Mouse (Mus musculus) heart, adult 18-20 months (tissue): ENCODE measurements at regions not wholly inside any gene's neighbourhood (a gene's known extent, or its start where the extent isn't known, plus 50 kb on each side); places are given as distances from the start of the nearest gene placed in this dataset.
"Not testable (repeated sequence)": the region's sequence is repeated elsewhere in the genome, so short reads cannot be mapped to it uniquely, and the experiment has no call there.

ENCODE experiments used
- DNase-seq, 2 experiments: peaks; one replicate each; pipeline ENCODE4 v3.0.0; 2021 to 2022; ENCODE audit warnings: mixed read lengths in 1 of 2

GRCm38 (mm10) chr9:32940919-32941767 lies 305.1 kb downstream of the Ets1 start:
- peak; percentile 31 to 38 for DNase-seq

- DNase-seq = no peak
These were observed 305.7 kb downstream of the Ets1 start for GRCm38 (mm10) chr9:32941768-32942030.

GRCm38 (mm10) chr9:32947221-32947620 lies 311.2 kb downstream of the Ets1 start:
- DNase-seq = no peak

GRCm38 (mm10) chr9:32949036-32949435 lies 313.0 kb downstream of the Ets1 start:
- DNase-seq = peak in 1 of 2 experiments; percentile 50

GRCm38 (mm10) chr9:32958716-32959115 lies 322.7 kb downstream of the Ets1 start:
- no peak for DNase-seq

- not testable (repeated sequence) for DNase-seq
These were observed 323.4 kb downstream of the Ets1 start for GRCm38 (mm10) chr9:32959468-32959867.

- DNase-seq = no peak
These were observed 326.7 kb downstream of the Ets1 start for GRCm38 (mm10) chr9:32962679-32963205.

GRCm38 (mm10) chr9:32968446-32968845 lies 332.4 kb downstream of the Ets1 start:
- DNase-seq = peak; percentile 23 to 28

- peak; percentile 65 to 81 for DNase-seq
These were observed 335.4 kb downstream of the Ets1 start for GRCm38 (mm10) chr9:32971421-32971820.

- peak; percentile 47 to 61 for DNase-seq
These were observed 335.9 kb downstream of the Ets1 start for GRCm38 (mm10) chr9:32971926-32972325.

- peak in 1 of 2 experiments; percentile 12 for DNase-seq
These were observed 336.5 kb downstream of the Ets1 start for GRCm38 (mm10) chr9:32972431-32973052.

GRCm38 (mm10) chr9:32977732-32978131 lies 341.7 kb downstream of the Ets1 start:
- no peak for DNase-seq

GRCm38 (mm10) chr9:32980846-32981245 lies 344.8 kb downstream of the Ets1 start:
- no peak for DNase-seq

- no peak for DNase-seq
These were observed 347.2 kb downstream of the Ets1 start for GRCm38 (mm10) chr9:32983182-32983581.

GRCm38 (mm10) chr9:32986836-32987673 lies 351.0 kb downstream of the Ets1 start:
- peak; percentile 47 to 67 for DNase-seq

- DNase-seq = no peak
These were observed 353.0 kb downstream of the Ets1 start for GRCm38 (mm10) chr9:32989006-32989405.

GRCm38 (mm10) chr9:32998323-32998722 lies 362.3 kb downstream of the Ets1 start:
- DNase-seq = no peak

GRCm38 (mm10) chr9:33000691-33001164 lies 364.7 kb downstream of the Ets1 start:
- DNase-seq = peak; percentile 51 to 56

- peak; percentile 15 to 33 for DNase-seq
These were observed 365.3 kb downstream of the Ets1 start for GRCm38 (mm10) chr9:33001165-33001949.

GRCm38 (mm10) chr9:33003880-33004279 lies 367.9 kb downstream of the Ets1 start:
- DNase-seq = no peak

GRCm38 (mm10) chr9:33004536-33004935 lies 368.5 kb downstream of the Ets1 start:
- no peak for DNase-seq
